Mouse (Mus musculus): ENCODE data around the gene Rhbdf1.

- TF ChIP-seq EP300 (optimal IDR thresholded peaks at IDR 0.05): no peak
- no peak for TF ChIP-seq CTCF (IDR thresholded peaks at IDR 0.05; ENCODE audit: low read depth)
These were observed 34.5 kb upstream of the Rhbdf1 start for GRCm38 (mm10) chr11:32256566-32256965.
